Mouse (Mus musculus) erythroblast, embryonic 14.5 days (primary cell): ENCODE data around the gene Prkab2. TPM values are rescaled to one million over a fixed set of nuclear protein-coding genes. Genes with fewer than 3 reads are reported as not detected.

Experiments
- H3K27me3 ChIP-seq: 2 replicates; pipeline ENCODE4 v1.6.1; 2012; ENCODE audit warnings: inconsistent platforms; ENCODE audit not compliant: control insufficient read depth
- H3K36me3 ChIP-seq: 2 replicates; pipeline ENCODE4 v1.6.1; 2012; ENCODE audit warnings: mild to moderate bottlenecking, inconsistent platforms; ENCODE audit not compliant: control insufficient read depth
- H3K4me1 ChIP-seq: 2 replicates; pipeline ENCODE4 v1.6.1; 2012; ENCODE audit warnings: inconsistent platforms; ENCODE audit not compliant: control insufficient read depth
- H3K4me3 ChIP-seq: replicated peaks from 2 replicates; pipeline ENCODE3; 2012; ENCODE audit warnings: moderate library complexity, mild to moderate bottlenecking, inconsistent platforms
- H3K9me3 ChIP-seq: 2 replicates; pipeline ENCODE4 v1.6.1; 2012; ENCODE audit warnings: low read length, inconsistent platforms, mixed read lengths; ENCODE audit not compliant: control insufficient read depth
- GATA1 ChIP-seq: IDR thresholded peaks from 2 replicates; pipeline ENCODE4 v1.6.1; 2012; ENCODE audit warnings: low read length, inconsistent platforms, mixed read lengths
- TAL1 ChIP-seq: IDR thresholded peaks from 3 replicates; pipeline ENCODE4 v1.6.1; 2012; ENCODE audit warnings: low read length, inconsistent platforms, mixed read lengths
- polyA plus RNA-seq: library from polyadenylated mRNA; stranded (reverse); fragments of >175 nt; gene quantifications from 2 replicates; pipeline ENCODE4 v1.2.3, GENCODE M21; 2012

Prkab2 gene
- polyA plus RNA-seq, 1 experiment: 0.01 TPM

DNA sequence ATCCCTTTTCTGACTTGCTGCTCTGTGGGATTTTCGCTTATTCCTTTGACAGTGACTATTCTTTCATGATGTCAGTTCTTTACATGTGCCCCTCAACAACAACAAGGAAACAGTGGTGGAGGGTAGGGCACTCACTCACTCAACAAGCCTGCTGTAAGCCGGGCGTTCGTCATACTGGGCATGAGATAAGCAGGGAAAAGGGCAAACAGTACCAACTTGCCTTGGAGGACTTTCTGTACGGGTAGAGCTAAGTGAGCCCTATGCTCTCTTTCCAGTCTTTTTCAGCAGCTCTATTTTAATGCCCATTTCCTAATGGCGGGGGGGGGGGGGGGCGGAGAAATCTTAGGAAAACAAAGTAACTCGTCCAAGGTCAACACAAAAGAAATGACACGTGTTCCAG lies 16.0 kb upstream of the Prkab2 start:
- Histone ChIP-seq H3K27me3 (no peaks in the 10 kb centered on the region), H3K36me3 (no peaks in the 10 kb centered on the region; the same call in 1 of the 2 replicates), H3K4me1 (no peaks in the 10 kb centered on the region), H3K4me3 (no peak overlapping the region), H3K9me3 (no peaks in the 10 kb centered on the region)
- TF ChIP-seq GATA1: no peak
- no peak for TF ChIP-seq TAL1

DNA sequence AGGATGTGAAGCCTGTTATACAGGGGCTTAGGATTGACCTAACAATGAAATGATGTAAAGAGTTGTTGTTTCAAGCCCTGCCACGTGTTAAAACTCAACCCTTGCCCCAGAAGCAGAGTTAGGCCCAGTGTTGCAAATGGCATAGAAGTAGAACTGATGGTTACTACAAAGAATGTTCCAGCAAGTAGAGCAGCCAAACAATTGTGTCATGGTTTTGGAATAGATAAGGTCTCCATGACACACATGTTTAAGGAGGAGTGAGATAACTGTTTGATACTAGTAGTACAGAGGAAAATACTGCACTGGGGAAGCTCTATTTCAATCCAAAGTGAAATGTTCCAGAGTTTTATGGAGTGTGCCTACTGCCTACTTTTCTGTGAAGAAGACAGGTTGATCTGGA lies 9.5 kb upstream of the Prkab2 start:
- no peaks in the 10 kb centered on the region for H3K27me3 ChIP-seq

DNA sequence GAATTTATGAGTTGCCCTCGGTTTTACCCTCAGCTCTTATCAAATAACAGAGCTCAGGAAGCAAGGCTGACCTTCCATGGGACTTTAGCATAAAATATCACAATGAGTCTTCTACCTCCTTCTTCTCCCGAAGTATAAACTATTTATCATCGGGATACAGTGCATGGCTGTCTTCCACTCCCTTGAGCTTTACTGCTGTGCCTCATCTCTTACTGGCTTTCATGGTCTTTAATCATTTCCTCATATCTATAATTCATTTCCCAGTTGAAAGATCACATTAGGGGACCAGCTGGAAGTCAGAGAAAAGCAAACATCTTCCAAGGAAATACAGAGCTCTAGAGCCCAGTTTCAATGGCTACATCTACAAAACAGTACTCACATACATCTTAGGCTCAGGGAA lies 9.0 kb upstream of the Prkab2 start:
- Histone ChIP-seq H3K9me3 (no peaks in the 10 kb centered on the region), H3K4me1 (no peaks in the 10 kb centered on the region), H3K36me3 (no peaks in the 10 kb centered on the region; the same call in 1 of the 2 replicates), H3K27me3 (no peaks in the 10 kb centered on the region), H3K4me3 (no peak overlapping the region)
- no peak for TF ChIP-seq TAL1
- no peak for TF ChIP-seq GATA1

More for the DNA sequence above, 9.5 kb upstream of the Prkab2 start:
- H3K4me3 ChIP-seq: no peak overlapping the region
- no peaks in the 10 kb centered on the region; the same call in 1 of the 2 replicates for H3K36me3 ChIP-seq
- no peaks in the 10 kb centered on the region for H3K4me1 ChIP-seq
- no peak for TF ChIP-seq TAL1
- TF ChIP-seq GATA1: no peak
- H3K9me3 ChIP-seq: no peaks in the 10 kb centered on the region

DNA sequence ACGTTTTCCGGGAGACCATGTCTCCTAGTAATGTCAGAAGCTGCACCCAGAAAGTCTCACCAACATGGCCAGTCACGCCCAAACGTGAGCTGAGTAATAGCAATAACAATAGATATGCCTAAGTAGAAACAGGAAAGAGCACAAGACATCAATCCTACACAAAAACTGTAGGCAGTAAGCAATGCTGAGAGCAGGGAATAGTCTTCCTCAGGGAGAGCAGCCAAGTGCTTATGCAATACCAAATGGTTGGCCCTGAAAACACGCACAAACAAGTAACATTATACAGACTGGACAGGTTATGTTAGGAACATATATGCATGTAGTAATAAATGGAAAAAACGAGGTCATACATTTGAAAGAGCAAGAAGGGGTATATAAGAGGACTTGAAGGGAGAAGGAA lies 8.5 kb upstream of the Prkab2 start:
- no peaks in the 10 kb centered on the region for H3K27me3 ChIP-seq
- no peak for TF ChIP-seq TAL1
- no peak for TF ChIP-seq GATA1
- H3K4me3 ChIP-seq: no peak overlapping the region
- H3K9me3 ChIP-seq: no peaks in the 10 kb centered on the region; the same call in 1 of the 2 replicates
- no peaks in the 10 kb centered on the region; the same call in 1 of the 2 replicates for H3K36me3 ChIP-seq
- H3K4me1 ChIP-seq: no peaks in the 10 kb centered on the region

DNA sequence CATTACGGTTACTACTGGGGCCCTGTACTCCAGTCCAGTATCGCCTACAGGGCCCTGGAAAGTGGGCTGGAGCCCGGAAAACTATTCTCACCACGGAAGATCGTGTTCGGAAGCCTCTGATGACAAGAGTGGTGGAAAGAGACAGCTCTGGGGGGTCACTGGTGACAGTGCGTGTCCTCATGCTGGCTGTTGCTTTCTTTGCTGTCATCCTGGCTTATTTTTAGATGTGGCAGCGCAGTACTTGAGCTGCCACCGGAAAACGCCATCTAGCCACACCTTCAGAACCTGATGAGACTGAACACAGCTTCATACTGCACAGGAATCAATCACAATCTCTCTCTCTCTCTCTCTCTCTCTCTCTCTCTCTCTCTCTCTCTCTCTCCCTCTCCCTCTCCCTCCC lies 6.4 kb upstream of the Prkab2 start:
- Histone ChIP-seq H3K9me3 (no peaks in the 10 kb centered on the region; the same call in 1 of the 2 replicates), H3K36me3 (no peaks in the 10 kb centered on the region), H3K4me1 (no peaks in the 10 kb centered on the region), H3K4me3 (no peak overlapping the region), H3K27me3 (no peaks in the 10 kb centered on the region)
- TF ChIP-seq TAL1 (no peak), GATA1 (no peak)

DNA sequence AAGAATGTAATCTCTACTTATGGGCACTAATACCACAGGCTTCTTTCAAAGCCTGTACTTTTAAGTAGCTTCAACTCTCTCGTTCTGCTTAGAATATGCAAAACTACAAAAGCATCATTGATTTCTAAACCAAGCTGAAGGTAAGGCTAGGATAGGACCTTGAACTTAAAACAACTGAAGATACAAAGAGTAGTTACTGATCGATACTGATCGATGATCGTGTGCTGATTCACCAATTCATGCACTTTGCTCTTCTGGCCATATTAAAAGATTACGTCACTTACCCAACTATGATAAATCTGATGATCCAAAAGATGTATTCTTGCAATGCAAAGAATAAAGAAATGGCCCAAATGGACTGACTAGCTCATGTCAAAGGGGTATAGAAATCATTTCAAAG lies 4.2 kb upstream of the Prkab2 start:
- TF ChIP-seq GATA1 (no peak), TAL1 (no peak)
- no peaks in the 10 kb centered on the region; the same call in 1 of the 2 replicates for H3K9me3 ChIP-seq

DNA sequence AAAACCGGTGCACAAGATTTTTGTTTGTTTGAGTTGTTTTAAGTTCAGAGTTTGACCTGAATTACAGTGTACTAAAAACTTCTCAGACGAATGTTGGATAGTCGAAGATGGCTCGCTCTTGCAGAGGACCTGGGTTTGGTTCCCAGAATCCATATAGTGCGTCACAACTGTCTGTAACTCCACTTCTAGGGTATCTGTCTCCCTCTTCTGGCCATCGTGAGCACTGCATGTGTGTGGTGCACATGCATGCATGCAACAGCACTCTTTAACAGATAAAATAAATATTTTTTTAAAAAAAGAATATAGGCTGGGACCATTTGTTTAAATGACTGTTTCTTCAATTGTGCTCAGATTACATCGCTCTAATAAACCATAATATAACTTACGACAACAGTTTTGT lies 3.1 kb upstream of the Prkab2 start:
- Histone ChIP-seq H3K36me3 (no peaks in the 10 kb centered on the region), H3K9me3 (no peaks in the 10 kb centered on the region; the same call in 1 of the 2 replicates), H3K4me1 (peaks cover 27% of the 10 kb centered on the region), H3K4me3 (no peak overlapping the region), H3K27me3 (no peaks in the 10 kb centered on the region)
- TF ChIP-seq TAL1 (no peak), GATA1 (no peak)

More for the DNA sequence above, 4.2 kb upstream of the Prkab2 start:
- no peaks in the 10 kb centered on the region for H3K27me3 ChIP-seq
- no peaks in the 10 kb centered on the region for H3K36me3 ChIP-seq
- no peak overlapping the region for H3K4me3 ChIP-seq
- H3K4me1 ChIP-seq: peaks cover 16% of the 10 kb centered on the region

DNA sequence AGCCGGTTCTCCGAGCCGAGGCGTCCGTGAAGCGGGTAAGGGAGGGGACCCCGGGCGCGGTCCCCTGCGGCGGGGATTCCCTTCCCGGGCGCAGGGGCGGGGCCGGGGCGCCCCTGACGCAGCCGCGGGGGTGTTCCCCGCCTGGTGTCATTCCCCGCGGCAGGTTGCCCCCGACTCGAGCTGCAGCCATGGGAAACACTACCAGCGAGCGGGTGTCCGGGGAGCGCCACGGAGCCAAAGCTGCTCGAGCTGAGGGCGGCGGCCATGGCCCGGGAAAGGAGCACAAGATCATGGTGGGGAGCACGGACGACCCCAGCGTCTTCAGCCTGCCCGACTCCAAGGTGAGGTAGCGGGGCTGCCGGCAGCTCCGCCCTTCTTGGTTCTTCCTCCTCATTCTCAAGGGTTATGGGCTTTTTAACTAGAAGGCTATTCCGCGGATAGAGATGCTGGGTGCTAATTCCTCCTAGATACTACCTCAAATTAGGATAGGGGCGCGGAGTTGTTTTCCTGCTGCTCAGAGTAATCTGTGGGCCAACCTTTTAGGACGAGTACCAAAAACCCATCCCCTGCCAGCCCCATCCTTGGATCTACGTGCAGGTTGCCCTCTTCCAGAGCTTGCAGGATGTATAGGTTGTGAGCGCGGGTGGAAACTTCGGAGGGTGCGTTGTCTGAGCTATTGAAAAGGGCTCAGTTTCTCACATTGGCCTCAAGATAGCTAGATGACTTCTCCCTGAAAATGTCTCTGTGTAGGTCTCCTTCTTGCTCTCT lies 617 bp downstream of the Prkab2 start:
- TF ChIP-seq GATA1 (no peak), TAL1 (no peak)
- peaks cover 29% of the 10 kb centered on the region for H3K4me1 ChIP-seq

DNA sequence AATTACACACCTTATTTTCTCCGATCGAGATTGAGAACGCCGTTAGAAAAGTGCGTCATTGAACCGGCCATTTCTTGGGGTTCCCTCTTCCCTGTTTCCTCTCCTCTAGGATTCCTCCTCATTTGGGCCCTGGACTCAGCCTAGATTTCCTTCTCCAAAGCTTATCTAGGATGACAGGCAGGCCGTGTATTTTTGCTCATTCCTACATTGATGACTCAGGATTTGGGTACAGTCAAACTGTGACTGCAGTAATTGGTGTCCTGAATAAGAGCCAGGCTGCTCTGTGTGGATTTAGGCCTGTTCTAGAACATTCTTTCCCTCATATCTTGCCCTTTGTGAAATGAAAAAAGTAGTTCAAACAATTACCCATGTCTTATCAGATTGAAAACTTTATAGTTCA lies 1.8 kb downstream of the Prkab2 start:
- Histone ChIP-seq H3K36me3 (peaks cover 16% of the 10 kb centered on the region), H3K27me3 (no peaks in the 10 kb centered on the region), H3K9me3 (no peaks in the 10 kb centered on the region; the same call in 1 of the 2 replicates), H3K4me3 (no peak overlapping the region), H3K4me1 (peaks cover 29% of the 10 kb centered on the region)
- TF ChIP-seq GATA1: no peak
- TF ChIP-seq TAL1: no peak

More for the DNA sequence above, 617 bp downstream of the Prkab2 start:
- H3K27me3 ChIP-seq: no peaks in the 10 kb centered on the region
- H3K9me3 ChIP-seq: no peaks in the 10 kb centered on the region; the same call in 1 of the 2 replicates
- H3K36me3 ChIP-seq: peaks cover 10% of the 10 kb centered on the region
- peak overlapping the region; percentile 91 for H3K4me3 ChIP-seq
